Comparison of ENCODE assay signal across 27 mouse cellular contexts in genomic region chr4:154523898-154524297, GRCm38 (mm10).
DNase-seq lines count a peak whose midpoint lies in the region; ATAC-seq lines count a peak whose summit lies in the region.
"Had no signal": no experiment of that assay in that cellular context is flagged by ENCODE, and none has a peak within 500 bp of the region (broad histone marks: within the 10 kb centered on the region; RNA-seq: fewer than 3 reads in every experiment).

No protein-coding gene starts in this region.

- no peak overlapping the region for H3K27ac ChIP-seq in forebrain, embryonic 13.5 days
- H3K27ac ChIP-seq in forebrain, embryonic 11.5 days (ENCODE audit: low read depth, low read length): no peak overlapping the region
- no peak overlapping the region for H3K27ac ChIP-seq in hindbrain, embryonic 12.5 days
- no peak overlapping the region for H3K27ac ChIP-seq in hindbrain, embryonic 14.5 days
- no peak overlapping the region for H3K27ac ChIP-seq in midbrain, embryonic 14.5 days (replicated peaks; ENCODE audit: low read depth, low read length)
- no peak overlapping the region for H3K27ac ChIP-seq in midbrain, embryonic 15.5 days
- H3K27ac ChIP-seq: kidney, embryonic 15.5 days; limb, embryonic 12.5 days; liver, embryonic 15.5 days had no signal

- no peaks in the 10 kb centered on the region for H3K9me3 ChIP-seq in forebrain, embryonic 13.5 days (replicated peaks)
- H3K9me3 ChIP-seq in forebrain, embryonic 11.5 days (ENCODE audit: control insufficient read depth, low read length): no peaks in the 10 kb centered on the region
- no peaks in the 10 kb centered on the region for H3K9me3 ChIP-seq in hindbrain, embryonic 12.5 days (replicated peaks)
- no peaks in the 10 kb centered on the region for H3K9me3 ChIP-seq in hindbrain, embryonic 14.5 days (ENCODE audit: control insufficient read depth, low read length)
- no peaks in the 10 kb centered on the region for H3K9me3 ChIP-seq in midbrain, embryonic 14.5 days (ENCODE audit: control insufficient read depth, low read length)
- H3K9me3 ChIP-seq in midbrain, embryonic 15.5 days: no peaks in the 10 kb centered on the region
- H3K9me3 ChIP-seq: heart, embryonic 15.5 days; kidney, embryonic 15.5 days; limb, embryonic 12.5 days; liver, embryonic 15.5 days had no signal

- ATAC-seq in forebrain, embryonic 13.5 days: 0 out of 2 replicates have a peak, but pooled peaks have one; percentile 10
- ATAC-seq in forebrain, embryonic 11.5 days (replicated peaks; ENCODE audit: low FRiP score): no peak
- peak; percentile 63; the same call in 1 of the 2 replicates for ATAC-seq in hindbrain, embryonic 12.5 days (ENCODE audit: low FRiP score)
- no peak for ATAC-seq in hindbrain, embryonic 14.5 days (ENCODE audit: low FRiP score)
- ATAC-seq in midbrain, embryonic 14.5 days (ENCODE audit: low FRiP score, low TSS enrichment): no peak
- ATAC-seq in midbrain, embryonic 15.5 days (replicated peaks): no peak
- ATAC-seq: midbrain, embryonic 16.5 days had no signal

- H3K4me2 ChIP-seq in forebrain, embryonic 13.5 days: no peak overlapping the region
- no peak overlapping the region for H3K4me2 ChIP-seq in forebrain, embryonic 11.5 days (ENCODE audit: low read depth, low read length, severe bottlenecking)
- H3K4me2 ChIP-seq in hindbrain, embryonic 12.5 days (replicated peaks): no peak overlapping the region
- H3K4me2 ChIP-seq in hindbrain, embryonic 14.5 days (replicated peaks): no peak overlapping the region
- H3K4me2 ChIP-seq in midbrain, embryonic 14.5 days (ENCODE audit: low read length): no peak overlapping the region
- no peak overlapping the region for H3K4me2 ChIP-seq in midbrain, embryonic 15.5 days
- H3K4me2 ChIP-seq: heart, embryonic 15.5 days; kidney, embryonic 15.5 days; limb, embryonic 12.5 days; liver, embryonic 15.5 days; lung, embryonic 14.5 days had no signal

- DNase-seq in forebrain, embryonic 11.5 days (ENCODE audit: low spot score): no peak
- no peak for DNase-seq in hindbrain, embryonic 14.5 days (ENCODE audit: low spot score)
- peak; percentile 24 for DNase-seq in midbrain, embryonic 14.5 days
- DNase-seq in spleen, postnatal 14 days (ENCODE audit: low spot score in 2 of 2): no peak
- DNase-seq: adrenal gland, adult 8-10 months; cerebellum, adult 2 months; cerebellum, postnatal 14 days; gastrocnemius, postnatal 14 days; heart, postnatal 36 days; kidney, adult 18-20 months; kidney, postnatal 25 days; lung, embryonic 14.5 days; lung, postnatal 36 days; right cerebral cortex, adult 18-20 months; spleen, adult 18-20 months; thymus, adult 18-20 months; thymus, postnatal 25 days had no signal

- WGBS in forebrain, embryonic 13.5 days: 61% methylated on average over 17 of the region's 17 CpGs
- WGBS in forebrain, embryonic 11.5 days: 73% methylated on average over 17 of the region's 17 CpGs
- 57% methylated on average over 17 of the region's 17 CpGs for WGBS in hindbrain, embryonic 12.5 days
- WGBS in hindbrain, embryonic 14.5 days: 45% methylated on average over 17 of the region's 17 CpGs
- 38% methylated on average over 17 of the region's 17 CpGs for WGBS in midbrain, embryonic 14.5 days
- WGBS in midbrain, embryonic 15.5 days: 44% methylated on average over 17 of the region's 17 CpGs

- peaks cover 9% of the 10 kb centered on the region; the same call in 1 of the 2 replicates for H3K36me3 ChIP-seq in forebrain, embryonic 13.5 days (ENCODE audit: poor library complexity, severe bottlenecking)
- H3K36me3 ChIP-seq in forebrain, embryonic 11.5 days (ENCODE audit: control insufficient read depth, insufficient read depth, low read length): no peaks in the 10 kb centered on the region
- H3K36me3 ChIP-seq in hindbrain, embryonic 12.5 days: no peaks in the 10 kb centered on the region
- H3K36me3 ChIP-seq in hindbrain, embryonic 14.5 days (replicated peaks; ENCODE audit: control insufficient read depth, insufficient read depth): no peaks in the 10 kb centered on the region
- no peaks in the 10 kb centered on the region for H3K36me3 ChIP-seq in midbrain, embryonic 14.5 days (ENCODE audit: control insufficient read depth, insufficient read depth, low read length)
- H3K36me3 ChIP-seq in midbrain, embryonic 15.5 days (replicated peaks): no peaks in the 10 kb centered on the region
- H3K36me3 ChIP-seq: G1E; heart, embryonic 15.5 days; kidney, embryonic 15.5 days; liver, embryonic 15.5 days had no signal

- H3K9ac ChIP-seq in forebrain, embryonic 13.5 days: no peak overlapping the region
- no peak overlapping the region for H3K9ac ChIP-seq in forebrain, embryonic 11.5 days (ENCODE audit: low read length)
- H3K9ac ChIP-seq in hindbrain, embryonic 12.5 days: no peak overlapping the region
- H3K9ac ChIP-seq in hindbrain, embryonic 14.5 days: no peak overlapping the region
- H3K9ac ChIP-seq in midbrain, embryonic 14.5 days (replicated peaks; ENCODE audit: low read length): no peak overlapping the region
- H3K9ac ChIP-seq in midbrain, embryonic 15.5 days: no peak overlapping the region
- H3K9ac ChIP-seq: heart, embryonic 15.5 days; kidney, embryonic 15.5 days; limb, embryonic 12.5 days; liver, embryonic 15.5 days; lung, embryonic 14.5 days had no signal

- no peak overlapping the region for H3K4me3 ChIP-seq in forebrain, embryonic 13.5 days
- no peak overlapping the region for H3K4me3 ChIP-seq in forebrain, embryonic 11.5 days (ENCODE audit: low read depth, low read length)
- no peak overlapping the region for H3K4me3 ChIP-seq in hindbrain, embryonic 12.5 days
- H3K4me3 ChIP-seq in hindbrain, embryonic 14.5 days (replicated peaks; ENCODE audit: low read length): no peak overlapping the region
- no peak overlapping the region for H3K4me3 ChIP-seq in midbrain, embryonic 14.5 days (replicated peaks; ENCODE audit: low read depth, low read length)
- H3K4me3 ChIP-seq in midbrain, embryonic 15.5 days: no peak overlapping the region
- H3K4me3 ChIP-seq: erythroblast, embryonic 14.5 days; heart, embryonic 15.5 days; kidney, embryonic 15.5 days; limb, embryonic 12.5 days; liver, embryonic 15.5 days had no signal

- 0 out of 2 replicates have a peak, but pooled peaks cover 3% of the 10 kb centered on the region for H3K27me3 ChIP-seq in forebrain, embryonic 13.5 days
- H3K27me3 ChIP-seq in forebrain, embryonic 11.5 days (ENCODE audit: control insufficient read depth, insufficient read depth, low read length): no peaks in the 10 kb centered on the region
- peaks cover 57% of the 10 kb centered on the region for H3K27me3 ChIP-seq in hindbrain, embryonic 12.5 days
- peaks cover 11% of the 10 kb centered on the region; the same call in 1 of the 2 replicates for H3K27me3 ChIP-seq in hindbrain, embryonic 14.5 days (ENCODE audit: control insufficient read depth, insufficient read depth, low read length)
- H3K27me3 ChIP-seq in midbrain, embryonic 14.5 days (ENCODE audit: control insufficient read depth, insufficient read depth, low read length): peaks cover 3% of the 10 kb centered on the region; the same call in 1 of the 2 replicates
- no peaks in the 10 kb centered on the region; the same call in 1 of the 2 replicates for H3K27me3 ChIP-seq in midbrain, embryonic 15.5 days (replicated peaks)
- H3K27me3 ChIP-seq: heart, embryonic 15.5 days; liver, embryonic 15.5 days had no signal

- H3K4me1 ChIP-seq in forebrain, embryonic 13.5 days: peaks cover 59% of the 10 kb centered on the region
- peaks cover 16% of the 10 kb centered on the region for H3K4me1 ChIP-seq in forebrain, embryonic 11.5 days (replicated peaks; ENCODE audit: control insufficient read depth, insufficient read depth, low read length)
- peaks cover 39% of the 10 kb centered on the region for H3K4me1 ChIP-seq in hindbrain, embryonic 12.5 days
- H3K4me1 ChIP-seq in hindbrain, embryonic 14.5 days (replicated peaks; ENCODE audit: control insufficient read depth, insufficient read depth, low read length): peaks cover 26% of the 10 kb centered on the region
- peaks cover 8% of the 10 kb centered on the region; the same call in 1 of the 2 replicates for H3K4me1 ChIP-seq in midbrain, embryonic 14.5 days (ENCODE audit: control insufficient read depth, insufficient read depth, low read length)
- H3K4me1 ChIP-seq in midbrain, embryonic 15.5 days: peaks cover 13% of the 10 kb centered on the region

Comparison
In these comparisons a context has a peak if more than half of its experiments do, and no peak if none do; other contexts are left out.
1. ATAC-seq: peak in forebrain, embryonic 13.5 days (single experiment) and hindbrain, embryonic 12.5 days (single experiment); none in forebrain, embryonic 11.5 days (single experiment), hindbrain, embryonic 14.5 days (single experiment), midbrain, embryonic 14.5 days (single experiment) and midbrain, embryonic 15.5 days (single experiment).